Mouse (Mus musculus): Measurements from ENCODE around the gene Olfr44. TPM values are rescaled to one million over a fixed set of nuclear protein-coding genes. Genes with fewer than 3 reads are reported as not detected.

Olfr44 gene
- polyA plus RNA-seq (2015; fragmentation: Nextera tagmentation; extraction: Ambion mirVana): not detected in 2 replicates

DNA sequence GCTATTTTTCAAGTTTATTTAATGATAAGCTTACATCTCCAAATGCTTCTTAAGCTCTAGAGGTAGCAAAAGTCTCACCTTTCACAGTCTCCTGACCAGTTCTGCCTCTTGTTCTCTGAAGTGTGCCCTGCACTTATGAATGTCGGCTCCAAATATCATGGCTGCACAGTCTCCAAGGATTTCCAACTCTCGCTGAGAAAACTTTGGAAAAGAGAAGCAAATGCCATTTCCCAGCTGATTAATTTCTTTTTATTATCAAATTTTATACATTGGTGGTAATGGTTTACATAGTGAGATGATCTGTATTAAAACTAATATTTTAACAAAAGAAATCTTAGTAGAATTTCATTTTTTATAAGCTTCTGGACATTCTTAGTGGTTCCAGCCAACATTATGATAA is at the start of gene Olfr44:
Gene Olfr44 (minus strand): TSS at position 101 of the 400 bp plus-strand sequence.
- Histone ChIP-seq H3K9me3 (ENCODE audit: control insufficient read depth, low read length) (no peaks in the 10 kb centered on the region), H3K27ac (replicated peaks) (no peak within 1 kb of the TSS), H3K4me2 (replicated peaks; ENCODE audit: low read depth) (no peak within 1 kb of the TSS), H3K4me1 (replicated peaks; ENCODE audit: control insufficient read depth, insufficient read depth) (no peaks in the 10 kb centered on the region), H3K4me3 (ENCODE audit: low read depth, low read length) (no peak within 1 kb of the TSS), H3K36me3 (ENCODE audit: control insufficient read depth, insufficient read depth, low read length) (no peaks in the 10 kb centered on the region), H3K9ac (ENCODE audit: low read length) (no peak within 1 kb of the TSS), H3K27me3 (ENCODE audit: control insufficient read depth, insufficient read depth, low read length) (no peaks in the 10 kb centered on the region)
- ATAC-seq (ENCODE audit: low FRiP score, low TSS enrichment): no peak
- 81% methylated on average over 2 of the region's 2 CpGs for WGBS
- TF ChIP-seq CTCF (IDR thresholded peaks at IDR 0.05; ENCODE audit: low read depth) (no peak), EP300 (optimal IDR thresholded peaks at IDR 0.05) (no peak)
- no peak for DNase-seq (ENCODE audit: low spot score)

GRCm38 (mm10) chr9:39523616-39524285 is 30.0 kb upstream of the Olfr44 start:
- DNase-seq (ENCODE audit: low spot score): no peak
- no peak for ATAC-seq (ENCODE audit: low FRiP score, low TSS enrichment)
- Histone ChIP-seq H3K27me3 (ENCODE audit: control insufficient read depth, insufficient read depth, low read length) (no peaks in the 10 kb centered on the region), H3K9ac (ENCODE audit: low read length) (no peak overlapping the region), H3K27ac (replicated peaks) (no peak overlapping the region), H3K9me3 (ENCODE audit: control insufficient read depth, low read length) (no peaks in the 10 kb centered on the region), H3K4me3 (ENCODE audit: low read depth, low read length) (no peak overlapping the region), H3K36me3 (ENCODE audit: control insufficient read depth, insufficient read depth, low read length) (no peaks in the 10 kb centered on the region), H3K4me2 (replicated peaks; ENCODE audit: low read depth) (no peak overlapping the region), H3K4me1 (replicated peaks; ENCODE audit: control insufficient read depth, insufficient read depth) (no peaks in the 10 kb centered on the region)
- WGBS: 61% methylated on average over 1 of the region's 1 CpGs
- TF ChIP-seq CTCF (IDR thresholded peaks at IDR 0.05; ENCODE audit: low read depth): no peak
- TF ChIP-seq EP300 (optimal IDR thresholded peaks at IDR 0.05): no peak

GRCm38 (mm10) chr9:39518595-39518994 is 24.8 kb upstream of the Olfr44 start:
- no peak for ATAC-seq (ENCODE audit: low FRiP score, low TSS enrichment)
- Histone ChIP-seq H3K27ac (replicated peaks) (no peak overlapping the region), H3K27me3 (ENCODE audit: control insufficient read depth, insufficient read depth, low read length) (no peaks in the 10 kb centered on the region), H3K4me3 (ENCODE audit: low read depth, low read length) (no peak overlapping the region), H3K9me3 (ENCODE audit: control insufficient read depth, low read length) (no peaks in the 10 kb centered on the region), H3K36me3 (ENCODE audit: control insufficient read depth, insufficient read depth, low read length) (no peaks in the 10 kb centered on the region), H3K4me2 (replicated peaks; ENCODE audit: low read depth) (no peak overlapping the region), H3K4me1 (replicated peaks; ENCODE audit: control insufficient read depth, insufficient read depth) (no peaks in the 10 kb centered on the region), H3K9ac (ENCODE audit: low read length) (no peak overlapping the region)
- no peak for TF ChIP-seq CTCF (IDR thresholded peaks at IDR 0.05; ENCODE audit: low read depth)
- no peak for TF ChIP-seq EP300 (optimal IDR thresholded peaks at IDR 0.05)
- no peak for DNase-seq (ENCODE audit: low spot score)

DNA sequence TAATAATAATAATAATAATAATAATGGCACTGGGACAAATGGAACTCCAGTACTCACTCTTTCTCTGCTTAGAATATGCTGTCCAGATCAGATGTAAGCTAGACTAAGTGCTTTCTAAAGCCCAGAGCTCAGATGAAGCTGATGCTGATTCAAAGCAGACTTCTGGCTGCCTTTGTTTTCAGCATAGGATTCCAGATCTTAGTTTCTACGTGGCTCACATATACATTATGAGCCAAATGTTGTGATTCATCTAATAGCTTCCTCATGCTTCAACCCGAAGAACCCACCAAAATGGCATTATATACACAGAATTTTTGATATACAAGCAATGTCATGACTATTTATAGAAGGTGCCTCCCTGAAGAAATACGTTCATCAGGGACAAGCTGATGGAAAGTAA is 21.7 kb upstream of the Olfr44 start, which contains the start of gene Olfr957:
Gene Olfr957 (minus strand): TSS at position 279 of the 400 bp plus-strand sequence.
- Histone ChIP-seq H3K4me3 (ENCODE audit: low read depth, low read length) (no peak within 1 kb of the TSS), H3K9me3 (ENCODE audit: control insufficient read depth, low read length) (no peaks in the 10 kb centered on the region), H3K36me3 (ENCODE audit: control insufficient read depth, insufficient read depth, low read length) (no peaks in the 10 kb centered on the region), H3K27ac (replicated peaks) (no peak within 1 kb of the TSS), H3K9ac (ENCODE audit: low read length) (no peak within 1 kb of the TSS), H3K4me2 (replicated peaks; ENCODE audit: low read depth) (no peak within 1 kb of the TSS), H3K27me3 (ENCODE audit: control insufficient read depth, insufficient read depth, low read length) (no peaks in the 10 kb centered on the region), H3K4me1 (replicated peaks; ENCODE audit: control insufficient read depth, insufficient read depth) (no peaks in the 10 kb centered on the region)
- DNase-seq (ENCODE audit: low spot score) (no peak), ATAC-seq (ENCODE audit: low FRiP score, low TSS enrichment) (no peak)
- TF ChIP-seq CTCF (IDR thresholded peaks at IDR 0.05; ENCODE audit: low read depth): no peak
- no peak for TF ChIP-seq EP300 (optimal IDR thresholded peaks at IDR 0.05)
- 29% methylated on average over 3 of the region's 3 CpGs for whole genome bisulfite sequencing

- no peak for TF ChIP-seq EP300 (optimal IDR thresholded peaks at IDR 0.05)
- TF ChIP-seq CTCF (IDR thresholded peaks at IDR 0.05; ENCODE audit: low read depth): no peak
- no peak overlapping the region for H3K9ac ChIP-seq (ENCODE audit: low read length)
- H3K4me2 ChIP-seq (replicated peaks; ENCODE audit: low read depth): no peak overlapping the region
- H3K9me3 ChIP-seq (ENCODE audit: control insufficient read depth, low read length): no peaks in the 10 kb centered on the region
- H3K27me3 ChIP-seq (ENCODE audit: control insufficient read depth, insufficient read depth, low read length): no peaks in the 10 kb centered on the region
- no peaks in the 10 kb centered on the region for H3K4me1 ChIP-seq (replicated peaks; ENCODE audit: control insufficient read depth, insufficient read depth)
- 77% methylated on average over 9 of the region's 9 CpGs for WGBS
- H3K4me3 ChIP-seq (ENCODE audit: low read depth, low read length): no peak overlapping the region
- H3K36me3 ChIP-seq (ENCODE audit: control insufficient read depth, insufficient read depth, low read length): no peaks in the 10 kb centered on the region
- no peak overlapping the region for H3K27ac ChIP-seq (replicated peaks)
- ATAC-seq (ENCODE audit: low FRiP score, low TSS enrichment): no peak
- no peak for DNase-seq (ENCODE audit: low spot score)
Observed at GRCm38 (mm10) chr9:39509412-39509811, 15.6 kb upstream of the Olfr44 start.

DNA sequence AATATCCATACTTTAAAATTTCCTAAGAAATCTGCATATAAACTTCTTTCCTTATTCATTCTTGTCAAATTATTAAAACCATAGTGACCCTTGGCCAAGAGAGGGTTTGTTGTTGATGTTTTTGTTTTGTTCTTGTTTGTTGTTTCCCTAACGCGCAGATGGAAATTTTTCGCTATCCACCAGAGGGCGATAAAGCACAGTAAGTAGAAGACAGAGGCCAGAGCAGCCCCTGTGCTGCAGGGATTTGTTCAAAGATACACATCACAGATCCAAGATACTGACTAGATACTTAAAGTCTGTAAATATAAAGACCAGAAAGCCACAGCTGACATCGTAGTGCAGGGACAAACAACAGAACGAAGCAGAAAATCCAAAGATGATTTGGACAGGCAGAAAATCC is 15.2 kb upstream of the Olfr44 start:
- Histone ChIP-seq H3K4me1 (replicated peaks; ENCODE audit: control insufficient read depth, insufficient read depth) (no peaks in the 10 kb centered on the region), H3K27me3 (ENCODE audit: control insufficient read depth, insufficient read depth, low read length) (no peaks in the 10 kb centered on the region), H3K27ac (replicated peaks) (no peak overlapping the region), H3K4me2 (replicated peaks; ENCODE audit: low read depth) (no peak overlapping the region), H3K9ac (ENCODE audit: low read length) (no peak overlapping the region), H3K4me3 (ENCODE audit: low read depth, low read length) (no peak overlapping the region), H3K9me3 (ENCODE audit: control insufficient read depth, low read length) (no peaks in the 10 kb centered on the region), H3K36me3 (ENCODE audit: control insufficient read depth, insufficient read depth, low read length) (no peaks in the 10 kb centered on the region)
- ATAC-seq (ENCODE audit: low FRiP score, low TSS enrichment) (no peak), DNase-seq (ENCODE audit: low spot score) (peak; percentile 29)
- 7% methylated on average over 6 of the region's 6 CpGs for WGBS
- no peak for TF ChIP-seq EP300 (optimal IDR thresholded peaks at IDR 0.05)
- peak; percentile 80 for TF ChIP-seq CTCF (IDR thresholded peaks at IDR 0.05; ENCODE audit: low read depth)

Data from stomach, postnatal 0 days (tissue).